8 mouse cellular contexts compared by ENCODE assay signal in genomic region chr1:75317241-75318201, GRCm38 (mm10). TPM values are rescaled to one million over a fixed set of nuclear protein-coding genes. Genes with fewer than 3 reads are reported as not detected.
DNase-seq lines count a peak whose midpoint lies in the region; ATAC-seq lines count a peak whose summit lies in the region.

Dnpep (minus strand) TSS chr1:75317990.

- H3K27me3 ChIP-seq in lung, embryonic 16.5 days (ENCODE audit: control insufficient read depth, insufficient read depth, low read depth, low read length) = no peaks in the 10 kb centered on the region

- ATAC-seq in hematopoietic stem cell, adult 5-6 weeks (replicated peaks in 1 of 2; ENCODE audit: insufficient read depth in 1 of 2, low FRiP score in 2 of 2, low TSS enrichment in 1 of 2, low read depth in 1 of 2, poor library complexity in 2 of 2, severe bottlenecking in 2 of 2) = peak; percentile 89
- ATAC-seq in lung, embryonic 16.5 days (ENCODE audit: low read depth) = peak; percentile 96

- peak within 1 kb of the TSS; percentile 92 for H3K4me2 ChIP-seq in lung, embryonic 16.5 days (ENCODE audit: low read depth, low read length)

- peaks cover 12% of the 10 kb centered on the region; the same call in 1 of the 2 replicates for H3K4me1 ChIP-seq in lung, embryonic 16.5 days (replicated peaks; ENCODE audit: control insufficient read depth, insufficient read depth, low read length)

- peak; percentile 97 for DNase-seq in MEL-GATA-1-ER (ENCODE audit: extremely low read depth, low read depth)
- DNase-seq in cerebellum, adult 8-10 months = peak; percentile 100
- peak; percentile 99 for DNase-seq in forelimb bud, embryonic 11.5 days (ENCODE audit: low read depth, low spot score)
- peak; percentile 100 for DNase-seq in layer of hippocampus, adult 9-10 months (ENCODE audit: low spot score)
- peak; percentile 98 for DNase-seq in ovary, postnatal 10 days (ENCODE audit: low spot score)
- DNase-seq in thymus, postnatal 10 days (ENCODE audit: low spot score in 2 of 2) = peak; percentile 100

- no peaks in the 10 kb centered on the region for H3K9me3 ChIP-seq in lung, embryonic 16.5 days (ENCODE audit: control insufficient read depth, low read length)

- WGBS in lung, embryonic 16.5 days = under 1% methylated on average over 79 of the region's 92 CpGs

- H3K36me3 ChIP-seq in lung, embryonic 16.5 days (ENCODE audit: control insufficient read depth, insufficient read depth, low read length) = peaks cover 8% of the 10 kb centered on the region

- H3K9ac ChIP-seq in lung, embryonic 16.5 days (ENCODE audit: low read length) = peak within 1 kb of the TSS; percentile 85

- peak within 1 kb of the TSS; percentile 86 for H3K4me3 ChIP-seq in lung, embryonic 16.5 days (ENCODE audit: low read length)

- H3K27ac ChIP-seq in lung, embryonic 16.5 days (ENCODE audit: low read length) = peak within 1 kb of the TSS; percentile 98

RNA-seq across cellular contexts. Expression of gene Dnpep, which starts in this region (rescaled TPM):
- 39.8 and 43.1 TPM in 2 replicates for total RNA-seq in hematopoietic stem cell, adult 5-6 weeks (2017)
- polyA plus RNA-seq in lung, embryonic 16.5 days (2015; fragmentation: Nextera tagmentation; extraction: Ambion mirVana) = 118 and 122 TPM in 2 replicates

Comparison
In these comparisons a context has a peak if more than half of its experiments do, and no peak if none do; other contexts are left out.
1. Peak in every context shown above with its lines: DNase-seq, ATAC-seq, H3K4me3 ChIP-seq and H3K27ac ChIP-seq.